Mouse (Mus musculus) brown adipose tissue, adult 24 weeks (tissue): ENCODE measurements around the gene Cdh23. TPM values are rescaled to one million over a fixed set of nuclear protein-coding genes. Genes with fewer than 3 reads are reported as not detected.

Source experiments
- H3K27ac ChIP-seq: fragments of 200-500 bp; replicated peaks from 2 replicates; pipeline ENCODE4 v1.5.1; 2012; ENCODE audit warnings: low read depth, mild to moderate bottlenecking, low read length
- H3K4me1 ChIP-seq: fragments of 200-500 bp; 2 replicates; pipeline ENCODE4 v1.6.1; 2012; ENCODE audit warnings: low read length, mixed read lengths; ENCODE audit not compliant: control insufficient read depth, insufficient read depth, insufficient read length
- H3K4me3 ChIP-seq: fragments of 200-500 bp; 2 replicates; pipeline ENCODE4 v1.5.1; 2012; ENCODE audit warnings: low read depth, mild to moderate bottlenecking, low read length, moderate library complexity; ENCODE audit not compliant: insufficient read depth
- polyA plus RNA-seq: library from polyadenylated mRNA; stranded (reverse); fragments of >200 nt; gene quantifications from 2 replicates; pipeline ENCODE4 v1.2.4, GENCODE M21; 2012; ENCODE audit not compliant: missing spikeins, insufficient read depth, insufficient read length

Gene Cdh23
- polyA plus RNA-seq, 1 experiment = 2.1 TPM

DNA sequence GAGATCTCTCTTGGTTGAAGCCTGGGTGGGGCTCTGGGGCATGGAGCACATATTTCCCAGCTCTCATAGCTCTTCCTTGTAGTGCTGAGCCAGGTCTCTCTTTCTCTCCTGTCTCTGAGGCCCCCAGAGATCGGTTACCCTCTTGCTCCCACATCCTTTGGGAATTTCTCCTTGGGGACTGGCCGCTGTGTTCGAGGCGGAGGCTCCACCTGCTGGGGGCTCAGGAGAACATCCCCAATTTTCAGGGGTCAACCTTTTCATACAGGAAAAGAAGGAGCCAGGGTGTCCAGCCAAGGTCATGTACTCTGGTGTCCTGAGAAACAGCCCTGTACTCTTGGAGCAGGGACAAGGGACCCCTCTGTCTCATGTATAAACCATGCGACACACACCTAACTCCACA, 284.5 kb downstream of the Cdh23 start:
- Histone ChIP-seq H3K4me3 (no peak overlapping the region), H3K27ac (no peak overlapping the region), H3K4me1 (no peaks in the 10 kb centered on the region)

DNA sequence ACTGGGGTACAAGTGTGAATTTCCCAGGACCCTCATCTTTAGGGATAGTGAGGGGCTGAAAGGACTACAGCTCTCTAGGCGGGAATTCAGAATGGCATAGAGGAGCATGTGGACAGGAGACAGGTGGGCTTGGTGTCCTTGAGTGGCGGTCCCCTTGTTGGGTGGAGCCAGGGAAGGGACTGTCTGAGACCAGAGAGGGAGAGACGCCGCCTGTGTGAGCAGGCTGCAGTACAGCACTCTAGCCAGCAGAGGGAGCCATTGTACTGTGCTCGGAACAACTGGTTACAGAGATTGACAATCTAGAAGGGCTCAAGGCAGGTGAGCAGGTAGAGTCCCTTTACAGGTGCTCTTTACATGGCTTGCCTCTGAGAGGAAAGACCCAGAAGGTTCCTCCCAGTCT, 288.5 kb downstream of the Cdh23 start:
- Histone ChIP-seq H3K4me1 (peaks cover 3% of the 10 kb centered on the region; the same call in 1 of the 2 replicates), H3K27ac (no peak overlapping the region), H3K4me3 (no peak overlapping the region)

DNA sequence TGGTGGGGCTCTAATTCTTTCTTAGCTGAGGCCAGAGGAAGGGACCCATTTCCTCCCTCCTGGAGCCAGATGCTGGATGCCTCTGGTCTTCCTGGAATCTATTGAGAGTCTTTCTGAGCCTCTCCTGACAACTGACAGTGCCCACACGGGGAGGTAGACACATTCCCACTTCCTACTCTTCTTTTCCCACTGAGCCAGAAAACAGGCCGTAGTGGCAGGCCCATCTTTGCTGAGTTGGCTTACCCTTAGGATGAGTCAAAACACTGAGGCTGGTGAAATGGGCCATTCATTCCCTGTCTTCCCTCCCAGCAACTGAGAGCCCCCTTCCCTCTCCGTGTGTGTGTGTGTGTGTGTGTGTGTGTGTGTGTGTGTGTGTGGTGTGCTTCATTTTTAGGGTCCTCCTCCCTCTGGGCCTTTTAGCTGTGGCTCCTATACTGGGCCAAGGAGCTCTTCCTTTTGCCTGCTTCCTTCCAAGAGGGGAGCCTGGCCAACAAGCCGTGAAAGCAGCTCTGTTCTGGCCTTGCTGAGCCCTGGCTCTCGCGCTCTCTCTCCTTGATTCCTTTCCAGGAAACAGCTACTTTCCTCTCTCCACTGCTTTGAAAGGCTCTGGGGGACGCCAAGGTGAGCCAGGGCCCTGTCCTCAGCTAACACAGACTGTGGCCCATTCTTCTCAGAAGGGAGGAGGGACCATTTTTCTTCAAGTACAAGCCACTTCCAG, 290.7 kb downstream of the Cdh23 start:
- Histone ChIP-seq H3K27ac (peak overlapping the region; percentile 35; the same call in 1 of the 2 replicates), H3K4me1 (peaks cover 3% of the 10 kb centered on the region; the same call in 1 of the 2 replicates)

GRCm38 (mm10) chr10:60400507-60401295, 295.6 kb downstream of the Cdh23 start:
- H3K4me3 ChIP-seq = no peak overlapping the region
- no peak overlapping the region for H3K27ac ChIP-seq
- peaks cover 3% of the 10 kb centered on the region; the same call in 1 of the 2 replicates for H3K4me1 ChIP-seq

More for the DNA sequence above, 290.7 kb downstream of the Cdh23 start:
- no peak overlapping the region for H3K4me3 ChIP-seq

DNA sequence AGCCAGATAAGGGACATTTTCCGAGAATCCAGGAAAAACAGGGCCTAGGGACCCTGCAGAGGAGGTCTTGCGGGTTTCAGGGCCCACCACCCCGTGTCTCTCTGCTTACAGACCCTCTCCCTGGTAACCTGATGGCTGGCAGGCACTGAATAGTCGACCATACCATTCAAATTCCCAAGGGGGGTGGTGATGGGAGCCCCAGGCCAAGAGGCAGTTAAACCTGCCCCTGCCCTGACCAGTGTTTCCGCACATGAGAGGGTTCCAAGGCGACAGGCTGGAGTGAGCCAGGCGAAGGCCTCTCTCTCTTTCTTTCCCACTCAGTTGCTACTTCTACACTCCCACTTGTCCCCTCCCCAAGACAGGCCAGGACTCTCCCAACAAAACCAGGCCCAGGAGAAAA, 296.8 kb downstream of the Cdh23 start, which contains the start of gene Gm17455:
TSS of gene Gm17455 (plus strand) at position 278 of the 400 bp plus-strand sequence.
- Histone ChIP-seq H3K4me1 (peaks cover 3% of the 10 kb centered on the region; the same call in 1 of the 2 replicates), H3K4me3 (no peak within 1 kb of the TSS), H3K27ac (peak within 1 kb of the TSS; percentile 33; the same call in 1 of the 2 replicates)

DNA sequence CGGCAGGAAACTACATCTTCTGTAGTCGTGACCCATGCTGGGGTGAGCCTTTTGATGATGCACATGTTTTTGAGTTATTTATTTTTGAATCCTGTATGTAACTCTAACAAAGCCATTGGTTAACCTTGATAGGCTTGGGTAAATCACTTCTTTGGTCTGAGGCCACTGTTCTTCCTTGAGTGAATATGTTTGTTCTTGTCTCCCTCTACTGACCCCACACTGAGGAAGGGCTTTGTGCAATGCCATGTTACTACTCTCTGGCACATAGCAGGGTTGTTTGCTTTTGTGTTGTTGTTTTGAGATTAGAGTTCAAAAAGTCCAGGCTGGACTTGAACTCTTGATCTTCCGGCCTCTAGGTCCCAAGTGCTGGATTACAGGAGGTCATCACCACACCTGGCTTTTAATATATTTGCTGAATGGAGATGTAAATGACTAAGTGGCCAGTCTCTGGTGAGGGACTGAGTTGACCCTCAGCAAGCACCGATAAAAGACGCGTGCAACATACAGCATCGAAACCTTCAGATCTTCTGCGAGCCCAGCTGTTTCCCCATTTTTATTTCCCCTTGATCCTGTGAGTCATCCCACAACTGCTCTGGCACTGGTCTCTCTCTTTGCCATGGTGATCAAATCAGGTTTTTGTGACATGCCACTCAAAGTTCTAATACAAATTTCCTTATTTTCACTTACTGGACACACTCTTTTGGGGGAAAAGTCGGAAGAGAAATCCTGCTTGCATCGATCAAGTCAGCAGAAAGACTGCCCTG, 298.1 kb downstream of the Cdh23 start:
- Histone ChIP-seq H3K4me1 (peaks cover 3% of the 10 kb centered on the region; the same call in 1 of the 2 replicates), H3K27ac (peak overlapping the region; percentile 33; the same call in 1 of the 2 replicates), H3K4me3 (no peak overlapping the region)

DNA sequence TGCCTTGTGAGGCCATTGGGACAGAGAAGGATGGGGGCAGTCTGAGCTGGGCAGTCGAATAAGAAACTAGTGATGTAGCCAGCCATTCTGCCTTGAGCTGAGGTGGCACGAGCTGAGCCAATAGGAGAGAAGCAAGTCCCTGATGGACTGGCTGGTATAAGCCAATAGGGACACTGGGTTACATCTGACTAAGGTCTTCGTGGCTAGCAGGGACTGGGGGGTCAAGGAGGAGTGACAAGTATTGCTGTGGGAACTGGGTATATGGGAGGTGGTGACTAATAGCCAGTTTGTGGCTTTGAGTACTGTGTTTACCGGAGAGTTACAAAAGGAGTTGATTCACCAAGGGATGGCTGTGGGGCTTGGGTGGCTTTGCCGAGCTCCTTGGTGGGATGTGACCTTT, 300.7 kb downstream of the Cdh23 start:
- H3K4me1 ChIP-seq = peaks cover 3% of the 10 kb centered on the region; the same call in 1 of the 2 replicates
- H3K27ac ChIP-seq = no peak overlapping the region
- H3K4me3 ChIP-seq = no peak overlapping the region

- H3K4me3 ChIP-seq = no peak overlapping the region
- peaks cover 3% of the 10 kb centered on the region; the same call in 1 of the 2 replicates for H3K4me1 ChIP-seq
Measured at GRCm38 (mm10) chr10:60394936-60395335, 301.4 kb downstream of the Cdh23 start.

GRCm38 (mm10) chr10:60391661-60392060, 304.6 kb downstream of the Cdh23 start:
- peaks cover 8% of the 10 kb centered on the region for H3K4me1 ChIP-seq
- no peak overlapping the region for H3K27ac ChIP-seq
- no peak overlapping the region for H3K4me3 ChIP-seq

More at GRCm38 (mm10) chr10:60394936-60395335, 301.4 kb downstream of the Cdh23 start:
- no peak overlapping the region for H3K27ac ChIP-seq

DNA sequence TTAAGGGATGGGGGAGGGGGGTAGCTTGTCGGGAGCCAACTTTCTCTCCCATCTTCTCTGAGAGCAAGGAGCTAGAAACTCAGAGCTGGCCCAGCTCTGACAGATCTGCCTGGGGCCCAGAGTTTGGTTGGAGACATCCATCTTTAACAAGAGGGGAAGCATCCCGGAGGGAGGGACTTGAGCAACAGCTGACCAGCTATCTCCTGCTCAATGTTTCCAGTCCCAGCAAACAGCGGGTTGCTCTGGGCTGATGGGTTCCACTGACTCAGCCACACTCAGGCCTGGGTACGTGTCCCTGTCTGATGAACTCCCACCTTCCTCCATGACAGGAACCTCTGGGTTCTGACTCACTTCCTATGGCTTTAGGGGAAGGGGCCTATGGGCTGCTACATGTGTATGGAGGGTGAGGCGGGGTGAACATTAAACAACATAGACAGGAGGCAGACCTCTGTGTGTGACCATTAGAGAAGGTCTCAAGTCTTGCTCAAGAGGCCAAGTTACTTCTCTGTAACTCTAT, 305.3 kb downstream of the Cdh23 start:
- H3K27ac ChIP-seq = no peak overlapping the region
- H3K4me3 ChIP-seq = no peak overlapping the region
- H3K4me1 ChIP-seq = peaks cover 8% of the 10 kb centered on the region

DNA sequence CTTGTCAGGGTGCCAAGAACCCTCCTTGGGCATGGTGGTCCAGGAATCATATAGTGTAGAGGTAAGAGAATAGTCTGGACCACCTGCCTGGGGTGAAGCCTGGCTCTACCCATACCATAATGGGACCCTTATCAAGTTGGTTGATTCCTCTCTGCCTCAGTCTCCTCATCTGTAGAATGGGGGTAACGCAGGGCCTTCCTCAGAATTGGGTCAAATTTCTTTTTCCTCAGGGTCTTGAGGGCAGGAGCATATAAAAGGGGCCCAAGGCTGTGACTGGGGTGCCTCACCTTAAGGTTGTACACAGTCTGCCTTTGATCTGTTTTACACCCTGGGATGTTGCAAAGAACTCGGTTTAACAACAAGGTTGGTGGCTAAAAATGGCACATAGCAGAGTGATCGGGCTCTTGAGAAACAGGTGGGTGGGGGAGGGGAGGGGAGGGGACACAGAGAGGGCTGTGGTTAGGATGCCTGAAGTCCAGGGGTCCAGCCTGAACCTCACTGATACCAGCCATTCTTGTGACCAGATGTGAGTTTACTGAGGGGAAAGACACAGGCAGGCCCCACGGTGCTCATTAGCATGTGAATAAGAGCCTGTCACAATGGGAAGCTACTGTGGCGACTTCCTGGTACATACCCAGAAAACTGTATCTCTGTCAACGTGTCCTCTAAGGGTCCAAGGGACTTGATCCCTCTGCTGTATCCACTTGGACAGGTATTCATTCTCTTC, 305.9 kb downstream of the Cdh23 start:
- H3K4me1 ChIP-seq = peaks cover 8% of the 10 kb centered on the region
- H3K27ac ChIP-seq = no peak overlapping the region
- no peak overlapping the region for H3K4me3 ChIP-seq

DNA sequence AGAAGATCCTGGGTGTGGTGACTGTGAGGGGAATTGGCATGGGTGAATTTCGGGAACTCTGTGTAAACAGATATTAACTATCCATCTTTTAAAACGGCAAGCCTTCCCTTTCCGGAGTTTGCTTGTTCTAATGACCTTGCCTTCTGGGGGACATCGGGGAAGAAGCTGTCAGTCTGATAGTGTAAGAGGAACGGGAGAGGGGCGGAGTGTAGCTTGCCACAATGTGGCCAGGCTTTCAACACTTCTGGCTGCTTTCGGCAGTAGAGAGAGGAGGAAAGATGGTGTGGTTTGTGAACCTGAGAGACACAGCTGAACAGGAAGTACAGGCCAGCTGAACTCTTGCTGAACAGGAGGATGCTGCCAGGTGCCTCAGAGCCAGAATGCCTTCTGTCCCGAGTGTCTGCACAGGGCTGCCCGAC, 306.8 kb downstream of the Cdh23 start:
- Histone ChIP-seq H3K27ac (no peak overlapping the region), H3K4me3 (no peak overlapping the region), H3K4me1 (peaks cover 8% of the 10 kb centered on the region)

DNA sequence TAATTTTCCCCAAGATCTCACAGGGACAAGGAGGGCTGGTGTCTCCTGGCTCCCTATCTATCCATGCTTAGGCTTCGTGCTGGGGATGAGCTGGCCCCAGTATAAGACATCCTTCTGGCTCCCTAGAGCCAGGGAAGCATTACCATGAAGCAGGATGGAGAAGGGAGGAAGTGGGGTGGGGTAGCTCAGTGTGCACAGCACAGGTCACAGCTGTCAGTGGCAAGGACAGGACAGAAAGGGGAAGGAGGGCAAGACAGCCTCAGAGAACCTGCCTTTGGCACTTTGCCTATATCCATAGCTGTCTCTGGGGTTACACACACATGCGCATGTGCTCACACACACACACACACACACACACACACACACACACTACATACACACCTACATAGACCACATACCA, 308.0 kb downstream of the Cdh23 start:
- no peak overlapping the region for H3K4me3 ChIP-seq
- H3K27ac ChIP-seq = no peak overlapping the region
- peaks cover 8% of the 10 kb centered on the region for H3K4me1 ChIP-seq
